Mouse (Mus musculus) heart, embryonic 10.5 days (tissue): ENCODE measurements around the gene Ubac2. TPM values are rescaled to one million over a fixed set of nuclear protein-coding genes. Genes with fewer than 3 reads are reported as not detected.

Source experiments
- DNase-seq: peaks from one replicate; pipeline ENCODE4 v3.0.0-alpha.2; 2017; ENCODE audit warnings: low spot score
- H3K27ac ChIP-seq: fragments of 300-500 bp; sonication (generic); 2 replicates; pipeline ENCODE4 v1.5.1; 2016; ENCODE audit warnings: mild to moderate bottlenecking
- H3K27me3 ChIP-seq: fragments of 300-500 bp; sonication (generic); 2 replicates; pipeline ENCODE4 v1.6.1; 2016; ENCODE audit warnings: mild to moderate bottlenecking; ENCODE audit not compliant: poor library complexity, insufficient read depth, severe bottlenecking
- H3K36me3 ChIP-seq: fragments of 300-500 bp; sonication (generic); 2 replicates; pipeline ENCODE4 v1.6.1; 2016; ENCODE audit warnings: mild to moderate bottlenecking, moderate library complexity
- H3K4me1 ChIP-seq: fragments of 300-500 bp; sonication (generic); 2 replicates; pipeline ENCODE4 v1.6.1; 2016; ENCODE audit warnings: mild to moderate bottlenecking
- H3K4me3 ChIP-seq: fragments of 300-500 bp; sonication (generic); 2 replicates; pipeline ENCODE4 v1.5.1; 2016; ENCODE audit warnings: mild to moderate bottlenecking, moderate library complexity
- H3K9me3 ChIP-seq: fragments of 300-500 bp; sonication (generic); 2 replicates; pipeline ENCODE4 v1.6.1; 2016; ENCODE audit warnings: mild to moderate bottlenecking, moderate library complexity
- WGBS: fragments of 180-500 bp; shearing (Covaris S2); methylation state at CpG from one replicate; pipeline ENCODE4 v1.1.7; 2016; 5-methylcytosine and 5-hydroxymethylcytosine counted together
- polyA plus RNA-seq: library from polyadenylated mRNA; unstranded; fragments of >200 nt; fragmentation: Nextera tagmentation; extraction: Ambion mirVana; gene quantifications from 2 replicates; pipeline ENCODE4 v1.2.1, GENCODE M21; 2016

Ubac2 gene
- polyA plus RNA-seq, 1 experiment from 2014 or later, result 63.4 TPM

DNA sequence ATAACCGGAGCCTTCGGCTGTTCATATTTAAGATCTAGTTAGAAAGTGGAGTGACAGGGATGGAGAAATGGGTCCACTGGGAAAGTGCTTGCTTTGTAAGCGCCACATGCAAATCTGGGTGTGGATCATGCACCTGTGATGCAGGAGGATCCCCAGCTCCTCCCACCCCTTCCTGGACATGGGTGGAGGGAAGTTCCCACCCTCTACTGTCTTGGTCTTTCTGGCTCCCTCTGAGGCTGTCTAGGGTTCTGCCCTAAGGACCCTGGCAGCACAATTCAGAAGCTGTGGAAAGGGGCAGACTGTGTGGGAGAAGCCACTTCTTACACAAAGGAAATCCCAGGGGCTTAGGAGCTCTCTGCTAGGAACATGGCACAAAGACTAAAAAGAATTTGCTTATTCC lies 53.2 kb downstream of the Ubac2 start:
- peak; percentile 69 for DNase-seq
- Histone ChIP-seq H3K27ac (0 out of 2 replicates have a peak overlapping the region, but pooled peaks have one; percentile 16), H3K9me3 (no peaks in the 10 kb centered on the region; the same call in 1 of the 2 replicates), H3K4me1 (peaks cover 21% of the 10 kb centered on the region), H3K27me3 (no peaks in the 10 kb centered on the region), H3K4me3 (no peak overlapping the region), H3K36me3 (peaks cover 20% of the 10 kb centered on the region)
- 87% methylated on average over 3 of the region's 3 CpGs for WGBS

DNA sequence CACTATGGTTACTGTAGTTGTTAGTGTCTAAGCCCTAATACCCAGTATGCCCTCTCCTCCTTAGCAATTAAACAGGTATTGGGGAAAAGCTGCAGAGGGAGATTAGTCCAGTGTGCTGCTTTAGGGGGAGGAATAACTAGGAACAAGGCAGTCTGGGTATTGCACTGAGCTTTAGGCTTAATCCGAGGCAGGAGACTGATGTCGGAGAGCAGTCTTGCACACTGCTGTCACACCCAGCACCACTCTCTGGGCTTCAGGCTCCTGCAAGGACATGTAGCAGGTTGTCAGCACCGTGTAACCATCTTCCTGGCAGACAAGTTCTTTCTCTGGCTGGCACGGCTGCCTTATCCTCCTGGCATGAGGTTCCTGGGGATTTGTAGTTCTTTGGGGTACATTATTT lies 53.8 kb downstream of the Ubac2 start:
- H3K36me3 ChIP-seq, result peaks cover 20% of the 10 kb centered on the region
- H3K4me1 ChIP-seq, result peaks cover 27% of the 10 kb centered on the region
- no peak overlapping the region for H3K4me3 ChIP-seq
- no peaks in the 10 kb centered on the region for H3K27me3 ChIP-seq
- 0 out of 2 replicates have a peak overlapping the region, but pooled peaks have one; percentile 16 for H3K27ac ChIP-seq
- WGBS, result 82% methylated on average over 4 of the region's 4 CpGs
- peak; percentile 52 for DNase-seq
- H3K9me3 ChIP-seq, result no peaks in the 10 kb centered on the region; the same call in 1 of the 2 replicates

DNA sequence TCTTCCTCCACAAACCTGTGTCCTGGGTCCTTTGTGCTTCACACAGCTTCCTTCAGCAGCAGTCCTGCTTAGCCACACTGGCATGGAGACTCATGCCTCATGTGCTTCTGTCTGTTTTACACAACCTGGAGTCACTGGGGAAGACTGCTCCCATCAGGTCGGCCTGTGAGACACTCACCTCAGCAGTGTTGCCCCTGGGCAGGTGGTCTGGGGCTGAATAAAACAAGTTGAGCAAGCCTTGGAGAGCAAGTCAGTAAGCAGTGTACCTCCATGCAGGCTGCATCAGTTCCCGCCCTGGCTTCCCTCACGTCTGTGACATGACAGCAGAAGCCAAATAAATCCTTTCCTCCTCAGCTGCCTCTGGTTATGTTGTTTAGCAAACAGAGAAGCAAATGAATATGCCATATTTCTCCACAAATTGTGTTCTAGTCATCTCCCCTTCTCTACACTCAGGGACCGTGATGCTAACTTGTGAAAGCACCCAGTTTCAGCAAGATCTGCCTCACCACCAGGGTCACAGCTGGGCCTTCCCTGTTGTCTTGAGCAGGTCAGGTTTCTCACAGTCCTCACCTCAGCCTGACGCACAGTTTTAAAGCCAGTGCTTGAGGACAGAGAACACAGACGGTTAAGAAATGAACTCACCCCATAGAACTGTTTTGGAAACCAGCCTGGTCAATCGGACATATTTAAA lies 55.6 kb downstream of the Ubac2 start:
- peaks cover 37% of the 10 kb centered on the region for H3K4me1 ChIP-seq
- no peaks in the 10 kb centered on the region; the same call in 1 of the 2 replicates for H3K9me3 ChIP-seq
- no peaks in the 10 kb centered on the region for H3K27me3 ChIP-seq
- WGBS, result 86% methylated on average over 7 of the region's 7 CpGs
- peaks cover 20% of the 10 kb centered on the region for H3K36me3 ChIP-seq
- H3K4me3 ChIP-seq, result no peak overlapping the region
- H3K27ac ChIP-seq, result no peak overlapping the region
- DNase-seq, result peak; percentile 68

DNA sequence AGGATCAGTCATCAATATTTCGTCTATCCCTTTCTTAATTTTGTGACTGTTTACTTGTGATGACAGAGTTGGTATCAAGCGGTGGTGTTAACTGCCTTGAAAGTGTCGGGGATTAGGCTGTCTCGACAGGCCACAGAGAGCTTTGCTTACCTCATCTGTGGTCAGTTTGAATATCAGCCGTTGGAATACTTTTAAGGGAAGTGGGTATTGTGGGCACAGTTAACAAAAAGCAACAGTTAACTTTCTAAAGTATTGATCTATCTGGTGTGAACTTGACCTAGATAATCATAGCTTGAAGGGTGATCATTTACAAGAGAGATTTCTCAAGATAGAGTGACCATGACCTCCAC lies 56.2 kb downstream of the Ubac2 start:
- no peak overlapping the region for H3K4me3 ChIP-seq
- H3K4me1 ChIP-seq, result peaks cover 37% of the 10 kb centered on the region
- no peaks in the 10 kb centered on the region for H3K27me3 ChIP-seq
- H3K36me3 ChIP-seq, result peaks cover 20% of the 10 kb centered on the region
- H3K9me3 ChIP-seq, result no peaks in the 10 kb centered on the region; the same call in 1 of the 2 replicates
- H3K27ac ChIP-seq, result no peak overlapping the region
- DNase-seq, result peak; percentile 28
- WGBS, result 80% methylated on average over 5 of the region's 5 CpGs

DNA sequence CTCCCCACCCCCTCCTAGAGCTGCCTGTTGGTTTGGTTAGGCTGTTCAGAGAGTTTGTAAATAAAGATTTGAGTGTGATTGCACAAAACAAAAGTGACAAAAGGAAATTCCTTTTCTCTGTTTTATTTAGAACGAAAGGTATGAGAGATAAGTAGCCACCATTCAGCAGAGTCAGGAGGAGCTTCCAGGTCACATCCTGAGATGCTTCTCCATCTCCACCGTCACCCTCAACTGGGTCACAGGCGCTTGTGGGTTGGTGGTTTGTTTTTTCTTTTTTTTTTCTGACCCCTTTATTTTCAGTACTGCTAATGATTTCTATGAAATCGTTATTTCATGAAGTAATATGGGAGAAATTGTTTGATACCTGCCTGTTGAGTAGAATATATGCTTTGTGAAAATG lies 57.9 kb downstream of the Ubac2 start:
- H3K4me3 ChIP-seq, result no peak overlapping the region
- peaks cover 32% of the 10 kb centered on the region for H3K4me1 ChIP-seq
- no peak for DNase-seq
- no peak overlapping the region for H3K27ac ChIP-seq
- H3K36me3 ChIP-seq, result peaks cover 20% of the 10 kb centered on the region
- WGBS, result 87% methylated on average over 4 of the region's 4 CpGs
- no peaks in the 10 kb centered on the region; the same call in 1 of the 2 replicates for H3K9me3 ChIP-seq
- H3K27me3 ChIP-seq, result no peaks in the 10 kb centered on the region

DNA sequence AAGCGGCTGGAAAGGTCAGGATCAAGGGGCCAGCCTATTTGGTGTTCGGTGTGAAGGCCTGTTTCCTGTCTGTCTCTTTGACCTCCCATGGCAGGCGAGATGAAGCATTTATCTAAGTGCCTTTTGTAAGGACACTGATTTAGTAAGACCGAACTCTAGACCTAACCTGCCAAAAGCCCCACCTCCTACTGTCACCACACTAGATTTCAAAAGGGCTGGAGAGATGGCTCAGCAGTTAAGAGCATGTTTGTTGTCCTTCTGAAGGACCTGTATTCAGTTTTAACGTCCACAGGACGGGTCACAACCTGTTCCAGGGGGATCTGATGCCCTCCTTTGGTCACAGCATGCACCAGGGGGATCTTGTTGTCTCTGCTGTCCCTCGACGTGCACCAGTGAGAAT lies 58.4 kb downstream of the Ubac2 start:
- H3K9me3 ChIP-seq, result no peaks in the 10 kb centered on the region; the same call in 1 of the 2 replicates
- H3K36me3 ChIP-seq, result peaks cover 20% of the 10 kb centered on the region
- peak; percentile 58 for DNase-seq
- peaks cover 27% of the 10 kb centered on the region for H3K4me1 ChIP-seq
- H3K4me3 ChIP-seq, result no peak overlapping the region
- 58% methylated on average over 8 of the region's 8 CpGs for WGBS
- H3K27ac ChIP-seq, result no peak overlapping the region
- H3K27me3 ChIP-seq, result no peaks in the 10 kb centered on the region

DNA sequence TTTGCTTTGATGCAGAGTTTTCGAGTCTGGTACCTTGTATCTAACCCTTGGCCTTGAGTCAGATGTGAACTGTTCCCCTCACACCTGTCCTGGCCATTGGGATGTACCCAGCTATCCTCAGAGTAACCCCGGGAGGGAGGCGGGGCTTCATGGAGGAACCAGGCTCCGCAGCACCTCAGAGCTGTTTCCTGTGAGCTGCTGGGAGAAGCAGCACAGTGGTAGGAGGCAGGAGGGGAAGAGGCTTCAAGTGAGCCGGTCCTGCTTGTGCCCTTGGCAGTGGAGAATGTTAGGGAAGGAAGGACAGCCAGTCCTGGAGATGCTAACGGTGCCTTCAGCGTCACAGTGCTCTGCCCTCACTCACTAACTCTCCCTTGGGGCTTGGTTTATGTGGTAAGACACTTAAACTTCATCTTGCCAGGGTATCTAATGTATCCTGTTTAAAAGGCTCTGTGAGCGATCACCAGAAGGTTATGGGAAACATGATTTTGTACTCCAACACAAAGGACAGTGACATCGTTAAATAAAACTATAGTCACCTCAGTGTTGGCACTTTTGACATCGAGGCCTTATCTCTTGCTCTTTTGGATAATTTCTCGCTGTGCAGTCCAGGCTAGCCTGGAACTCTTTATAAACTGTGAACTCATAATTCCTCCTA lies 59.3 kb downstream of the Ubac2 start:
- Histone ChIP-seq H3K9me3 (no peaks in the 10 kb centered on the region; the same call in 1 of the 2 replicates), H3K4me3 (no peak overlapping the region), H3K27ac (no peak overlapping the region; the same call in 1 of the 2 replicates), H3K27me3 (no peaks in the 10 kb centered on the region), H3K4me1 (peaks cover 26% of the 10 kb centered on the region), H3K36me3 (peaks cover 20% of the 10 kb centered on the region)
- WGBS, result 72% methylated on average over 11 of the region's 11 CpGs
- peak; percentile 66 for DNase-seq

DNA sequence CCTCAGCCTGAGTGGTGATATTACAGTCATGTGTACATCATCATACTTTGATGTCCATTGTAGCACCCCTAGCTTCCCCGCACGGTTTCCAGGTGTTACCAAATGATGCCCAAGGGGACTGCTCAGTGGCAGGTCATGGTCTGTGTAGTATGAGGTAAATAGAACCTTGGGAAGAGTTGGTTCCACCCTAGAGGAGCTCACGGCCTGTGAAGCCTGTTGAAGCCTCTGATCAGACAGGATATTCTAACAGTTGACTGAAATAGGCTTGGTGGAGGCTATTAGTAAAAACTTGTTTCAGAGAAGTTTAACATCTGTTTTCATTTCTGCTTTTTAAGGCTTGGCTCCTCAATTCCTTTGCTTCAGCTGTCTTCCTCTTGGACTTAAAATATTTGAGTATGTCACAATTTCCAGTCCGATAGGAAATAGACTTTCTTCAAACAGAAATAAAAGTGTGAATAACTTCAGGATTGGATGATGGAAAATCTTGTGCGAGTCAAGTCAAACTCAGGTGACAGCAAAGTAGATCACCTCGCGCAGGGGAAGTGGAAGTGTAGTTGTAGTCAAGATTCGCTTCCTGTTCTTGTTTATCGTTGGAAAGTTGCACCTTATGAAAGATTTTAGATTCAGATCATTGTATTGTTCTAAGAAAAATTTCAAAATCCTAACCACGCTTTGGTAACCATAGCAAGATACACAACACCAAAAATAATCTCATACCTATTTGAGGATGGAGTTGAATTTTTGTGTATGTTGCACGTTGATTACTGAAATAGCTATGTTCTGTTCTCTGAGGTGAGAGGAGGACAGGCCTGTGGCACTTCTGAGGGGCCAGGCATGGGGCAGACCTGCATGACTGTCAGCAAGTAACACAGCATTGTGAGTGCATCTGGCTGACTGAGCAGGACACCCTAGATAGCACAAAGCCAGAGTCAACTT lies 60.1 kb downstream of the Ubac2 start:
- Histone ChIP-seq H3K27ac (no peak overlapping the region), H3K4me3 (no peak overlapping the region), H3K9me3 (no peaks in the 10 kb centered on the region; the same call in 1 of the 2 replicates), H3K36me3 (peaks cover 20% of the 10 kb centered on the region), H3K27me3 (no peaks in the 10 kb centered on the region), H3K4me1 (peaks cover 26% of the 10 kb centered on the region)
- 81% methylated on average over 11 of the region's 11 CpGs for whole genome bisulfite sequencing
- peak; percentile 76 for DNase-seq

DNA sequence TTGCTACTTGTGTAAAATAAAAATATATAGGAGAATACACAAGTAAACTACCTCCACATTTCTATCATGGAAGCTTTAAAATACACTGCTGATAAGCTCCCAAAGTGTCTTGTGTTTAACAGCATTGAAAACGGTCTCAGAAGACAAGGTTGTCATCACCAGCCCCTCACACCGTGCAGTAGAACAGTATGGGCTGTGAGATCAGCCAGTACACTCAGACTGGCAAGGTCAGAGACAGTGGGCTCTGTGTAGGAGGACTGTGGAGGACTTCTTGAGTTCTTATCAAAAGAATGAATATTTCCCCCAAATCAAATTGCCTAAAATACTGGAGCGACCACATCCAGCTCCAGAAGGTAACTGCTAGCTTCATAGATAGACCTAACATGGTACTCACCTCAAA lies 61.2 kb downstream of the Ubac2 start:
- 39% methylated on average over 3 of the region's 3 CpGs for WGBS
- Histone ChIP-seq H3K27me3 (no peaks in the 10 kb centered on the region), H3K4me1 (peaks cover 26% of the 10 kb centered on the region), H3K4me3 (no peak overlapping the region), H3K27ac (no peak overlapping the region), H3K36me3 (peaks cover 13% of the 10 kb centered on the region), H3K9me3 (no peaks in the 10 kb centered on the region; the same call in 1 of the 2 replicates)
- peak; percentile 79 for DNase-seq

DNA sequence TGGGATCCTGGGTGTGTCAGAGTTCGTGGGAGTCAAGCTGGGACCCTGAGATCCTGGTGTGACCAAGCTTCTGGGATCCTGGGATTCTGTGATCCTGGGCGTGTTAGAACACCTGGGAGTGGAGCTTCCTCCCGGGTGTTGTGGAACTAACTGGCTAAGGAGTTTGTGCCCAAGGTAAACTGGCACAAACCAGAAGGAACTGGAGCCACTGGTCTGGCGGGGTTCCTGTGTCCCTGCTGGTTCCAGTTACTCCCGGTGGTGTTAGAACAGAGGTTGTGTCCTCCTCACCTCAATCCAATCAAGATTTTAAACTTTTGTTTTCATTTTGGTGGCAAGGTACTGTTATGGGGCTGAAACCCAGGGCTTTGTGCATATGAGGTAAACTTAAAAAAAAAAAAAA lies 67.7 kb downstream of the Ubac2 start:
- H3K27ac ChIP-seq, result no peak overlapping the region
- no peaks in the 10 kb centered on the region for H3K27me3 ChIP-seq
- no peak overlapping the region for H3K4me3 ChIP-seq
- H3K36me3 ChIP-seq, result 0 out of 2 replicates have a peak, but pooled peaks cover 2% of the 10 kb centered on the region
- DNase-seq, result peak; percentile 35
- peaks cover 10% of the 10 kb centered on the region for H3K4me1 ChIP-seq
- 67% methylated on average over 5 of the region's 5 CpGs for WGBS
- H3K9me3 ChIP-seq, result no peaks in the 10 kb centered on the region

DNA sequence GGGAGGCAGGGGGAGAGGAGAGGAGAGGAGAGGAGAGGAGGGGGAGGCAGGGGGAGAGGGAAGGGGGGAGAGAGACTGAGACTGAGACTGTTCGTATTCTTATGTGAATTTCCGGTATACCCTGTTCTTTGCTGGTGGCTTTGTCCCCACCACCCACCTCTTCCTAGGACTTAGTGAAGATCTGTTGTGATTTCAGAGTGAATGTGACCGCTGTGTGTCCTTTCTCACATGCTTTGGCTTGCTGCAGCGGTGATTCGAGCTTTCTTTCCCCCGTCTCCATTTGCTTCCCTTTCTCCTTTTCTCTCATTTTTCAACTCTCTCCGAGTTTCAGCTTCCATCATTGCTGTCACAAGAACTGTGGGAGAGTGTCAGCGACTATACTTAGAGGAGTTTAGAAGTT lies 68.3 kb downstream of the Ubac2 start:
- Histone ChIP-seq H3K27me3 (no peaks in the 10 kb centered on the region), H3K36me3 (0 out of 2 replicates have a peak, but pooled peaks cover 2% of the 10 kb centered on the region), H3K4me3 (no peak overlapping the region), H3K27ac (no peak overlapping the region), H3K4me1 (peaks cover 14% of the 10 kb centered on the region), H3K9me3 (no peaks in the 10 kb centered on the region)
- DNase-seq, result peak; percentile 17
- 63% methylated on average over 8 of the region's 8 CpGs for WGBS

DNA sequence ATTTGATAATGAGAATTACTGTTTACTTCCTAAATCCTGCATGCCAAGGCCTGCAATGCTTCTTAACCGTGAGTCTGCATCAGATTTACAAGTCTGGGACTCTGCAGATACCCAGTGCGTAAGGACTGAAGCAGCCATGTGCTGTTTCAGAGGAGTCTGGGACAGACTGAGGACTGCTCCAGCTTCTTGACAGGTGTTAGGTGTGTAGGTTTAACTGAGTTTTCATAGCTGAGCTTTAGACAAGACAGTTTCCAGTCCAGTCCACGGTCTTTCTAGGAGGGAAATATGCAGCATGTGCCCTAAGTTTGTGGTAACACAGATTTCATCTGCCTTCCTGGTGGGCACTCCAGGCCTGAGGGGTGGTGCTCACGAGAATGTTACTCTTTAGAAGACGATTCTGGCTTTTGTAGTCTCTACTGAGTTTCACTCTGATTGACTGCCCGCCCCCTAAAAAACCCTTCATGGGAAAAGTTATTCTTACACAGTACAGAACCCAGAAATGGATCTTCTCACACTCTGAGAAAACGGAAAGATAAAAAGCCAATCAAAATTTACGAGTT lies 68.9 kb downstream of the Ubac2 start:
- peak; percentile 55 for DNase-seq
- H3K27me3 ChIP-seq, result no peaks in the 10 kb centered on the region
- no peaks in the 10 kb centered on the region for H3K9me3 ChIP-seq
- peaks cover 16% of the 10 kb centered on the region for H3K4me1 ChIP-seq
- 0 out of 2 replicates have a peak, but pooled peaks cover 2% of the 10 kb centered on the region for H3K36me3 ChIP-seq
- H3K27ac ChIP-seq, result no peak overlapping the region
- H3K4me3 ChIP-seq, result no peak overlapping the region
- WGBS, result 74% methylated on average over 8 of the region's 8 CpGs
